Mouse (Mus musculus) embryonic facial prominence, embryonic 15.5 days (tissue): Measurements from ENCODE around the gene Cytip. TPM values are rescaled to one million over a fixed set of nuclear protein-coding genes. Genes with fewer than 3 reads are reported as not detected.

ENCODE experiments used
- ATAC-seq: fragments of 200-750 bp; cut with Nextera tagmentation; 2 replicates; pipeline ENCODE4 v1.8.0; 2017; ENCODE audit warnings: low read depth, moderate TSS enrichment; ENCODE audit not compliant: insufficient number of reproducible peaks, low FRiP score, low TSS enrichment
- H3K27ac ChIP-seq: fragments of 300-500 bp; sonication (generic); replicated peaks from 2 replicates; pipeline ENCODE4 v1.5.1; 2015; ENCODE audit warnings: mild to moderate bottlenecking, inconsistent platforms
- H3K27me3 ChIP-seq: fragments of 300-500 bp; sonication (generic); 2 replicates; pipeline ENCODE4 v1.6.1; 2015; ENCODE audit warnings: inconsistent platforms
- H3K36me3 ChIP-seq: fragments of 300-500 bp; sonication (generic); 2 replicates; pipeline ENCODE4 v1.6.1; 2015; ENCODE audit warnings: mild to moderate bottlenecking, inconsistent platforms
- H3K4me1 ChIP-seq: fragments of 300-500 bp; sonication (generic); 2 replicates; pipeline ENCODE4 v1.6.1; 2015; ENCODE audit warnings: inconsistent platforms
- H3K4me2 ChIP-seq: fragments of 300-500 bp; sonication (generic); replicated peaks from 2 replicates; pipeline ENCODE4 v1.6.1; 2015; ENCODE audit warnings: mild to moderate bottlenecking, inconsistent platforms
- H3K4me3 ChIP-seq: fragments of 300-500 bp; sonication (generic); replicated peaks from 2 replicates; pipeline ENCODE4 v1.5.1; 2015; ENCODE audit warnings: mild to moderate bottlenecking, inconsistent platforms
- H3K9ac ChIP-seq: fragments of 300-500 bp; sonication (generic); 2 replicates; pipeline ENCODE4 v1.6.1; 2015; ENCODE audit warnings: inconsistent platforms
- H3K9me3 ChIP-seq: fragments of 300-500 bp; sonication (generic); replicated peaks from 2 replicates; pipeline ENCODE4 v1.6.1; 2016; ENCODE audit warnings: inconsistent platforms
- WGBS: fragments of 180-500 bp; shearing (Covaris S2); methylation state at CpG from one replicate; pipeline ENCODE4 v1.1.7; 2015; 5-methylcytosine and 5-hydroxymethylcytosine counted together
- polyA plus RNA-seq: library from polyadenylated mRNA; unstranded; fragments of >200 nt; fragmentation: Nextera tagmentation; extraction: Ambion mirVana; gene quantifications from 2 replicates; pipeline ENCODE4 v1.2.1, GENCODE M21; 2015

Gene Cytip
- 1.6 and 2.3 TPM in 2 replicates for polyA plus RNA-seq

- no peak within 1 kb of the TSS for H3K4me3 ChIP-seq
- WGBS = 68% methylated on average over 4 of the region's 4 CpGs
- H3K27ac ChIP-seq = 0 out of 2 replicates have a peak within 1 kb of the TSS, but pooled peaks have one; percentile 3
- no peaks in the 10 kb centered on the region for H3K4me1 ChIP-seq
- no peaks in the 10 kb centered on the region for H3K27me3 ChIP-seq
- ATAC-seq = no peak
- H3K4me2 ChIP-seq = no peak within 1 kb of the TSS
- no peaks in the 10 kb centered on the region for H3K36me3 ChIP-seq
- H3K9me3 ChIP-seq = no peaks in the 10 kb centered on the region
- no peak within 1 kb of the TSS for H3K9ac ChIP-seq
Measured at GRCm38 (mm10) chr2:58195346-58195745, at the start of gene Cytip. TSS of gene Cytip (minus strand) at chr2:58195532.

GRCm38 (mm10) chr2:58240639-58241038 lies 45.3 kb upstream of the Cytip start:
- 77% methylated on average over 4 of the region's 4 CpGs for WGBS
- Histone ChIP-seq H3K9me3 (no peaks in the 10 kb centered on the region), H3K36me3 (no peaks in the 10 kb centered on the region), H3K4me2 (no peak overlapping the region), H3K27ac (no peak overlapping the region), H3K4me3 (no peak overlapping the region), H3K9ac (no peak overlapping the region), H3K27me3 (no peaks in the 10 kb centered on the region), H3K4me1 (no peaks in the 10 kb centered on the region)
- ATAC-seq = no peak

- WGBS = 73% methylated on average over 2 of the region's 2 CpGs
- Histone ChIP-seq H3K4me2 (no peak overlapping the region), H3K4me3 (no peak overlapping the region), H3K9me3 (no peaks in the 10 kb centered on the region), H3K9ac (no peak overlapping the region), H3K4me1 (no peaks in the 10 kb centered on the region), H3K27me3 (no peaks in the 10 kb centered on the region), H3K27ac (no peak overlapping the region), H3K36me3 (no peaks in the 10 kb centered on the region)
- ATAC-seq = no peak
Measured at GRCm38 (mm10) chr2:58237487-58237886, 42.2 kb upstream of the Cytip start.

- Histone ChIP-seq H3K27me3 (no peaks in the 10 kb centered on the region), H3K9ac (no peak overlapping the region), H3K9me3 (no peaks in the 10 kb centered on the region), H3K27ac (no peak overlapping the region), H3K4me3 (no peak overlapping the region), H3K4me2 (no peak overlapping the region), H3K36me3 (no peaks in the 10 kb centered on the region), H3K4me1 (no peaks in the 10 kb centered on the region)
- no peak for ATAC-seq
- 71% methylated on average over 6 of the region's 6 CpGs for WGBS
Measured at GRCm38 (mm10) chr2:58199442-58199841, 4.1 kb upstream of the Cytip start.

- Histone ChIP-seq H3K9ac (no peak overlapping the region), H3K4me2 (no peak overlapping the region), H3K4me3 (no peak overlapping the region), H3K4me1 (no peaks in the 10 kb centered on the region), H3K36me3 (no peaks in the 10 kb centered on the region), H3K9me3 (no peaks in the 10 kb centered on the region), H3K27me3 (no peaks in the 10 kb centered on the region), H3K27ac (no peak overlapping the region)
- WGBS = 73% methylated on average over 1 of the region's 1 CpGs
- no peak for ATAC-seq
Measured at GRCm38 (mm10) chr2:58196880-58197279, 1.5 kb upstream of the Cytip start.

GRCm38 (mm10) chr2:58194422-58195115 lies 763 bp downstream of the Cytip start:
- WGBS = 51% methylated on average over 10 of the region's 10 CpGs

GRCm38 (mm10) chr2:58192160-58192559 lies 3.2 kb downstream of the Cytip start:
- Histone ChIP-seq H3K4me1 (no peaks in the 10 kb centered on the region), H3K4me3 (no peak overlapping the region), H3K9me3 (no peaks in the 10 kb centered on the region), H3K27me3 (no peaks in the 10 kb centered on the region), H3K9ac (no peak overlapping the region), H3K36me3 (no peaks in the 10 kb centered on the region), H3K27ac (no peak overlapping the region), H3K4me2 (no peak overlapping the region)
- no peak for ATAC-seq
- WGBS = 83% methylated on average over 5 of the region's 5 CpGs

More at GRCm38 (mm10) chr2:58194422-58195115, 763 bp downstream of the Cytip start:
- H3K4me3 ChIP-seq = no peak overlapping the region
- H3K4me1 ChIP-seq = no peaks in the 10 kb centered on the region
- H3K27ac ChIP-seq = 0 out of 2 replicates have a peak overlapping the region, but pooled peaks have one; percentile 3
- no peaks in the 10 kb centered on the region for H3K9me3 ChIP-seq
- no peak for ATAC-seq
- H3K4me2 ChIP-seq = no peak overlapping the region
- H3K27me3 ChIP-seq = no peaks in the 10 kb centered on the region
- no peak overlapping the region for H3K9ac ChIP-seq
- no peaks in the 10 kb centered on the region for H3K36me3 ChIP-seq

GRCm38 (mm10) chr2:58189501-58189900 lies 5.8 kb downstream of the Cytip start:
- Histone ChIP-seq H3K27ac (no peak overlapping the region), H3K4me3 (no peak overlapping the region), H3K36me3 (no peaks in the 10 kb centered on the region), H3K9ac (no peak overlapping the region), H3K4me2 (no peak overlapping the region), H3K27me3 (no peaks in the 10 kb centered on the region), H3K9me3 (no peaks in the 10 kb centered on the region), H3K4me1 (no peaks in the 10 kb centered on the region)
- 68% methylated on average over 4 of the region's 4 CpGs for WGBS
- ATAC-seq = no peak

- Histone ChIP-seq H3K27ac (no peak overlapping the region), H3K4me2 (no peak overlapping the region), H3K9ac (no peak overlapping the region), H3K4me1 (no peaks in the 10 kb centered on the region), H3K4me3 (no peak overlapping the region), H3K27me3 (no peaks in the 10 kb centered on the region), H3K9me3 (no peaks in the 10 kb centered on the region), H3K36me3 (no peaks in the 10 kb centered on the region)
- 28% methylated on average over 1 of the region's 1 CpGs for WGBS
- ATAC-seq = no peak
Measured at GRCm38 (mm10) chr2:58188903-58189302, 6.4 kb downstream of the Cytip start.

- H3K9me3 ChIP-seq = no peaks in the 10 kb centered on the region
- no peaks in the 10 kb centered on the region for H3K36me3 ChIP-seq
- no peak overlapping the region for H3K27ac ChIP-seq
- H3K4me1 ChIP-seq = no peaks in the 10 kb centered on the region
- H3K27me3 ChIP-seq = no peaks in the 10 kb centered on the region
- 77% methylated on average over 8 of the region's 8 CpGs for WGBS
- no peak overlapping the region for H3K4me2 ChIP-seq
- H3K9ac ChIP-seq = no peak overlapping the region
- ATAC-seq = no peak
- H3K4me3 ChIP-seq = no peak overlapping the region
Measured at GRCm38 (mm10) chr2:58187310-58188051, 7.9 kb downstream of the Cytip start.

GRCm38 (mm10) chr2:58184197-58184596 lies 11.1 kb downstream of the Cytip start:
- whole genome bisulfite sequencing = 77% methylated on average over 2 of the region's 2 CpGs
- Histone ChIP-seq H3K9ac (no peak overlapping the region), H3K4me3 (no peak overlapping the region), H3K4me2 (no peak overlapping the region), H3K9me3 (no peaks in the 10 kb centered on the region), H3K27me3 (no peaks in the 10 kb centered on the region), H3K4me1 (no peaks in the 10 kb centered on the region), H3K27ac (no peak overlapping the region), H3K36me3 (no peaks in the 10 kb centered on the region)
- ATAC-seq = no peak
